Mouse (Mus musculus): ENCODE results near the gene Ehmt1. TPM values are rescaled to one million over a fixed set of nuclear protein-coding genes. Genes with fewer than 3 reads are reported as not detected.

Gene Ehmt1
- polyA plus RNA-seq, 1 experiment: 30.5 TPM

- Histone ChIP-seq H3K4me1 (ENCODE audit: control insufficient read depth, insufficient read depth, low read length) (peaks cover 6% of the 10 kb centered on the region; the same call in 1 of the 2 replicates), H3K4me3 (ENCODE audit: insufficient read depth, low read depth, low read length) (no peak overlapping the region), H3K27ac (ENCODE audit: insufficient read depth, low read depth, low read length) (no peak overlapping the region), H3K36me3 (ENCODE audit: control insufficient read depth, insufficient read depth, low read length) (no peaks in the 10 kb centered on the region), H3K27me3 (replicated peaks; ENCODE audit: control insufficient read depth, insufficient read depth, low read length) (no peaks in the 10 kb centered on the region)
- WGBS: 73% methylated on average over 4 of the region's 4 CpGs
- DNase-seq: no peak
- no peak for TF ChIP-seq CTCF (conservative IDR thresholded peaks at IDR 0.05; ENCODE audit: insufficient read depth, insufficient read length, low read depth, low read length)
- TF ChIP-seq POLR2A (IDR thresholded peaks at IDR 0.05; ENCODE audit: low read depth, low read length): no peak
These were observed 22.7 kb downstream of the Ehmt1 start for GRCm38 (mm10) chr2:24896761-24897160.

GRCm38 (mm10) chr2:24894211-24894610 is 25.2 kb downstream of the Ehmt1 start:
- Histone ChIP-seq H3K4me1 (ENCODE audit: control insufficient read depth, insufficient read depth, low read length) (peaks cover 21% of the 10 kb centered on the region), H3K36me3 (ENCODE audit: control insufficient read depth, insufficient read depth, low read length) (no peaks in the 10 kb centered on the region), H3K27ac (ENCODE audit: insufficient read depth, low read depth, low read length) (no peak overlapping the region), H3K27me3 (replicated peaks; ENCODE audit: control insufficient read depth, insufficient read depth, low read length) (no peaks in the 10 kb centered on the region), H3K4me3 (ENCODE audit: insufficient read depth, low read depth, low read length) (no peak overlapping the region)
- no peak for DNase-seq
- no peak for TF ChIP-seq POLR2A (IDR thresholded peaks at IDR 0.05; ENCODE audit: low read depth, low read length)
- no peak for TF ChIP-seq CTCF (conservative IDR thresholded peaks at IDR 0.05; ENCODE audit: insufficient read depth, insufficient read length, low read depth, low read length)
- 88% methylated on average over 1 of the region's 1 CpGs for WGBS

- 65% methylated on average over 5 of the region's 5 CpGs for WGBS
- no peak for DNase-seq
- Histone ChIP-seq H3K4me3 (ENCODE audit: insufficient read depth, low read depth, low read length) (no peak overlapping the region), H3K36me3 (ENCODE audit: control insufficient read depth, insufficient read depth, low read length) (no peaks in the 10 kb centered on the region), H3K27me3 (replicated peaks; ENCODE audit: control insufficient read depth, insufficient read depth, low read length) (no peaks in the 10 kb centered on the region), H3K4me1 (ENCODE audit: control insufficient read depth, insufficient read depth, low read length) (peaks cover 25% of the 10 kb centered on the region), H3K27ac (ENCODE audit: insufficient read depth, low read depth, low read length) (no peak overlapping the region)
- no peak for TF ChIP-seq POLR2A (IDR thresholded peaks at IDR 0.05; ENCODE audit: low read depth, low read length)
- no peak for TF ChIP-seq CTCF (conservative IDR thresholded peaks at IDR 0.05; ENCODE audit: insufficient read depth, insufficient read length, low read depth, low read length)
These were observed 27.1 kb downstream of the Ehmt1 start for GRCm38 (mm10) chr2:24892318-24892717.

- H3K27me3 ChIP-seq (replicated peaks; ENCODE audit: control insufficient read depth, insufficient read depth, low read length): no peaks in the 10 kb centered on the region
- no peak for TF ChIP-seq POLR2A (IDR thresholded peaks at IDR 0.05; ENCODE audit: low read depth, low read length)
- no peak for TF ChIP-seq CTCF (conservative IDR thresholded peaks at IDR 0.05; ENCODE audit: insufficient read depth, insufficient read length, low read depth, low read length)
- H3K27ac ChIP-seq (ENCODE audit: insufficient read depth, low read depth, low read length): no peak overlapping the region
- H3K4me1 ChIP-seq (ENCODE audit: control insufficient read depth, insufficient read depth, low read length): peaks cover 25% of the 10 kb centered on the region
- H3K36me3 ChIP-seq (ENCODE audit: control insufficient read depth, insufficient read depth, low read length): no peaks in the 10 kb centered on the region
- H3K4me3 ChIP-seq (ENCODE audit: insufficient read depth, low read depth, low read length): no peak overlapping the region
- WGBS: 48% methylated on average over 6 of the region's 6 CpGs
- DNase-seq: peak; percentile 28
These were observed 28.6 kb downstream of the Ehmt1 start for GRCm38 (mm10) chr2:24890541-24891447.

GRCm38 (mm10) chr2:24888895-24889294 is 30.5 kb downstream of the Ehmt1 start:
- Histone ChIP-seq H3K27me3 (replicated peaks; ENCODE audit: control insufficient read depth, insufficient read depth, low read length) (no peaks in the 10 kb centered on the region), H3K4me1 (ENCODE audit: control insufficient read depth, insufficient read depth, low read length) (peaks cover 25% of the 10 kb centered on the region), H3K27ac (ENCODE audit: insufficient read depth, low read depth, low read length) (no peak overlapping the region), H3K4me3 (ENCODE audit: insufficient read depth, low read depth, low read length) (no peak overlapping the region), H3K36me3 (ENCODE audit: control insufficient read depth, insufficient read depth, low read length) (peaks cover 3% of the 10 kb centered on the region; the same call in 1 of the 2 replicates)
- WGBS: 62% methylated on average over 5 of the region's 5 CpGs
- peak; percentile 23 for DNase-seq
- peak; percentile 24; the same call in 1 of the 2 replicates for TF ChIP-seq CTCF (conservative IDR thresholded peaks at IDR 0.05; ENCODE audit: insufficient read depth, insufficient read length, low read depth, low read length)
- no peak for TF ChIP-seq POLR2A (IDR thresholded peaks at IDR 0.05; ENCODE audit: low read depth, low read length)

DNA sequence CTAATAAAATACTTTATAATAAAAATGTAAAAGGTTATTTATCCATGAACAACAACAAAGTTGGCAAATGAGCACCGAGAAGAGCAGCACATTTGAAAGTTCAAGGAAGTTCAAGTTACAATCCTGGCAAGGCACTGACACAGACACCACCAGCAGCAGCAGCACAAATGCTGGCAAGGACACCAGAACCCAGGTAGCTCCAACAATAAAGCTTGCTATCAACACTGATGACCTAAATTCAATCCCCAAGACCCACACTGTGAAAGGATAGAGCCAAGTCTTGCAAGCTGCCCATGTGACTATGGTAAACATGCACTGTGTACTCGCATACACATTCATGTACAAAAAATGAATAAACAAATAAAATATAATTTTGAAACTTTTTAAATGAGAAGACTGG is 38.7 kb downstream of the Ehmt1 start:
- H3K4me1 ChIP-seq (ENCODE audit: control insufficient read depth, insufficient read depth, low read length): no peaks in the 10 kb centered on the region
- DNase-seq: no peak

GRCm38 (mm10) chr2:24870952-24871351 is 48.5 kb downstream of the Ehmt1 start:
- Histone ChIP-seq H3K4me3 (ENCODE audit: insufficient read depth, low read depth, low read length) (no peak overlapping the region), H3K36me3 (ENCODE audit: control insufficient read depth, insufficient read depth, low read length) (no peaks in the 10 kb centered on the region; the same call in 1 of the 2 replicates)

More for the DNA sequence above, 38.7 kb downstream of the Ehmt1 start:
- WGBS: 76% methylated on average over 2 of the region's 2 CpGs
- no peaks in the 10 kb centered on the region for H3K27me3 ChIP-seq (replicated peaks; ENCODE audit: control insufficient read depth, insufficient read depth, low read length)
- TF ChIP-seq POLR2A (IDR thresholded peaks at IDR 0.05; ENCODE audit: low read depth, low read length) (no peak), CTCF (conservative IDR thresholded peaks at IDR 0.05; ENCODE audit: insufficient read depth, insufficient read length, low read depth, low read length) (no peak)
- H3K27ac ChIP-seq (ENCODE audit: insufficient read depth, low read depth, low read length): no peak overlapping the region
- H3K4me3 ChIP-seq (ENCODE audit: insufficient read depth, low read depth, low read length): no peak overlapping the region
- H3K36me3 ChIP-seq (ENCODE audit: control insufficient read depth, insufficient read depth, low read length): peaks cover 5% of the 10 kb centered on the region

More at GRCm38 (mm10) chr2:24870952-24871351, 48.5 kb downstream of the Ehmt1 start:
- Histone ChIP-seq H3K4me1 (ENCODE audit: control insufficient read depth, insufficient read depth, low read length) (no peaks in the 10 kb centered on the region), H3K27ac (ENCODE audit: insufficient read depth, low read depth, low read length) (no peak overlapping the region), H3K27me3 (replicated peaks; ENCODE audit: control insufficient read depth, insufficient read depth, low read length) (no peaks in the 10 kb centered on the region)
- WGBS: 95% methylated on average over 1 of the region's 1 CpGs
- no peak for DNase-seq
- TF ChIP-seq CTCF (conservative IDR thresholded peaks at IDR 0.05; ENCODE audit: insufficient read depth, insufficient read length, low read depth, low read length) (no peak), POLR2A (IDR thresholded peaks at IDR 0.05; ENCODE audit: low read depth, low read length) (no peak)

Data from kidney, adult 2 months (tissue).